Mouse (Mus musculus) liver, embryonic 14.5 days (tissue): ENCODE data around the gene Ift74. TPM values are rescaled to one million over a fixed set of nuclear protein-coding genes. Genes with fewer than 3 reads are reported as not detected.
"Not testable (repeated sequence)": the region's sequence is repeated elsewhere in the genome, so short reads cannot be mapped to it uniquely, and the experiment has no call there.

Experiments
- ATAC-seq: fragments of 200-750 bp; cut with Nextera tagmentation; 2 replicates; pipeline ENCODE4 v1.8.0; 2017; ENCODE audit warnings: moderate number of reproducible peaks, mild to moderate bottlenecking, moderate library complexity; ENCODE audit not compliant: insufficient read depth
- DNase-seq, 3 experiments: peaks; one replicate each; pipeline ENCODE4 v3.0.0-alpha.2; 2012 to 2013; ENCODE audit warnings: low read depth in 3 of 3, low spot score in 3 of 3
- H3K27ac ChIP-seq: fragments of 300-500 bp; sonication (generic); 2 replicates; pipeline ENCODE4 v1.5.1; 2014; ENCODE audit warnings: moderate library complexity, mild to moderate bottlenecking, control low read depth, inconsistent platforms
- H3K27me3 ChIP-seq: fragments of 300-500 bp; sonication (generic); 2 replicates; pipeline ENCODE4 v1.6.1; 2014; ENCODE audit warnings: mild to moderate bottlenecking, low read length, moderate library complexity; ENCODE audit not compliant: control insufficient read depth, insufficient read depth
- H3K36me3 ChIP-seq: fragments of 300-500 bp; sonication (generic); replicated peaks from 2 replicates; pipeline ENCODE4 v1.6.1; 2014; ENCODE audit warnings: low read depth; ENCODE audit not compliant: control insufficient read depth, insufficient read depth
- H3K4me1 ChIP-seq, 2 experiments: fragments of 200-500 bp in 1 of 2; fragments of 300-500 bp in 1 of 2; sonication (generic) in 1 of 2; replicated peaks; 2 replicates each; pipeline ENCODE4 v1.6.1; 2012 to 2014; ENCODE audit warnings: antibody characterized with exemption in 1 of 2, inconsistent platforms in 1 of 2, low read length in 1 of 2; ENCODE audit not compliant: control insufficient read depth in 2 of 2, insufficient read depth in 2 of 2
- H3K4me2 ChIP-seq: fragments of 300-500 bp; sonication (generic); 2 replicates; pipeline ENCODE4 v1.6.1; 2014; ENCODE audit warnings: low read depth, mild to moderate bottlenecking, control low read depth, moderate library complexity
- H3K4me3 ChIP-seq, 2 experiments: fragments of 200-500 bp in 1 of 2; fragments of 300-500 bp in 1 of 2; sonication (generic) in 1 of 2; 2 replicates each; pipeline ENCODE4 v1.5.1; 2012 to 2014; ENCODE audit warnings: low read depth in 2 of 2, low read length in 2 of 2, mild to moderate bottlenecking in 2 of 2, control low read depth in 1 of 2, inconsistent platforms in 1 of 2, moderate library complexity in 1 of 2; ENCODE audit not compliant: insufficient read depth in 1 of 2
- H3K9ac ChIP-seq: fragments of 300-500 bp; sonication (generic); replicated peaks from 2 replicates; pipeline ENCODE4 v1.6.1; 2014; ENCODE audit warnings: mild to moderate bottlenecking, control low read depth, moderate library complexity
- H3K9me3 ChIP-seq: fragments of 300-500 bp; sonication (generic); 2 replicates; pipeline ENCODE4 v1.6.1; 2016; ENCODE audit warnings: low read length, mixed read lengths; ENCODE audit not compliant: control insufficient read depth
- CTCF ChIP-seq: IDR thresholded peaks from 2 replicates; pipeline ENCODE4 v1.5.1; 2016; ENCODE audit warnings: antibody characterized with exemption, low read depth, control low read depth
- EP300 ChIP-seq: IDR thresholded peaks from 2 replicates; pipeline ENCODE4 v1.6.1; 2016; ENCODE audit warnings: antibody characterized with exemption, low read depth
- WGBS: fragments of 180-500 bp; shearing (Covaris S2); extraction: QIAGEN DNeasy Blood & Tissue Kit; methylation state at CpG from one replicate; pipeline ENCODE4 v1.1.7; 2014; ENCODE audit not compliant: insufficient replicate concordance; 5-methylcytosine and 5-hydroxymethylcytosine counted together
- polyA plus RNA-seq, 2 experiments: library from polyadenylated mRNA; depleted of rRNA in 1 of 2; stranded (reverse) in 1 of 2; unstranded in 1 of 2; fragments of >200 nt; fragmentation: Nextera tagmentation in 1 of 2; extraction: Ambion mirVana in 1 of 2; gene quantifications; 2 replicates each; pipeline versions ENCODE4 v1.2.1 to v1.2.3; 2012 to 2014

Gene Ift74
- polyA plus RNA-seq, 2 experiments, result 2.0 to 2.8 TPM

- H3K9me3 ChIP-seq, result no peaks in the 10 kb centered on the region
- H3K27ac ChIP-seq, result no peak overlapping the region
- no peaks in the 10 kb centered on the region for H3K36me3 ChIP-seq
- H3K9ac ChIP-seq, result no peak overlapping the region
- H3K4me1 ChIP-seq, result no peaks in the 10 kb centered on the region
- ATAC-seq (no peak), DNase-seq (peak in 1 of 3 experiments; percentile 11)
- no peak overlapping the region for H3K4me3 ChIP-seq
- TF ChIP-seq CTCF (peak; percentile 35; the same call in 1 of the 2 replicates), EP300 (no peak)
- no peaks in the 10 kb centered on the region for H3K27me3 ChIP-seq
- 26% methylated on average over 1 of the region's 1 CpGs for WGBS
- H3K4me2 ChIP-seq, result no peak overlapping the region
Observed at GRCm38 (mm10) chr4:94669718-94670117, 55.4 kb downstream of the Ift74 start.

GRCm38 (mm10) chr4:94680662-94681061 is 66.4 kb downstream of the Ift74 start:
- WGBS, result 66% methylated on average over 2 of the region's 2 CpGs
- H3K36me3 ChIP-seq, result no peaks in the 10 kb centered on the region
- no peak overlapping the region for H3K27ac ChIP-seq
- H3K9ac ChIP-seq, result no peak overlapping the region
- TF ChIP-seq CTCF (no peak), EP300 (no peak)
- H3K4me3 ChIP-seq, result no peak overlapping the region
- no peak overlapping the region for H3K4me2 ChIP-seq
- no peak for ATAC-seq
- no peaks in the 10 kb centered on the region for H3K27me3 ChIP-seq
- no peaks in the 10 kb centered on the region for H3K4me1 ChIP-seq
- no peaks in the 10 kb centered on the region for H3K9me3 ChIP-seq
- DNase-seq, result no peak

GRCm38 (mm10) chr4:94681181-94681580 is 66.9 kb downstream of the Ift74 start:
- ATAC-seq (no peak), DNase-seq (no peak)
- no peak overlapping the region for H3K4me3 ChIP-seq
- no peak for TF ChIP-seq EP300
- no peak for TF ChIP-seq CTCF
- no peaks in the 10 kb centered on the region for H3K36me3 ChIP-seq
- H3K4me1 ChIP-seq, result no peaks in the 10 kb centered on the region
- no peak overlapping the region for H3K9ac ChIP-seq
- H3K9me3 ChIP-seq, result no peaks in the 10 kb centered on the region
- no peaks in the 10 kb centered on the region for H3K27me3 ChIP-seq
- 70% methylated on average over 2 of the region's 2 CpGs for WGBS
- H3K27ac ChIP-seq, result no peak overlapping the region
- no peak overlapping the region for H3K4me2 ChIP-seq

- DNase-seq, result no peak
- H3K9ac ChIP-seq, result no peak overlapping the region
- no peaks in the 10 kb centered on the region for H3K4me1 ChIP-seq
- H3K9me3 ChIP-seq, result no peaks in the 10 kb centered on the region
- H3K27ac ChIP-seq, result no peak overlapping the region
- no peak for ATAC-seq
- TF ChIP-seq CTCF, result no peak
- no peaks in the 10 kb centered on the region for H3K27me3 ChIP-seq
- 3% methylated on average over 1 of the region's 1 CpGs for WGBS
- no peaks in the 10 kb centered on the region for H3K36me3 ChIP-seq
- no peak overlapping the region for H3K4me2 ChIP-seq
- H3K4me3 ChIP-seq, result no peak overlapping the region
Observed at GRCm38 (mm10) chr4:94682029-94682428, 67.7 kb downstream of the Ift74 start.

- no peak for TF ChIP-seq EP300
- TF ChIP-seq CTCF, result no peak
- ATAC-seq (no peak), DNase-seq (no peak)
- Histone ChIP-seq H3K4me3 (no peak overlapping the region), H3K36me3 (no peaks in the 10 kb centered on the region), H3K27ac (no peak overlapping the region), H3K9ac (no peak overlapping the region), H3K27me3 (no peaks in the 10 kb centered on the region), H3K4me1 (no peaks in the 10 kb centered on the region), H3K4me2 (no peak overlapping the region), H3K9me3 (no peaks in the 10 kb centered on the region)
- WGBS, result 41% methylated on average over 5 of the region's 5 CpGs
Observed at GRCm38 (mm10) chr4:94683305-94683704, 69.0 kb downstream of the Ift74 start.

- H3K27ac ChIP-seq, H3K36me3 ChIP-seq, ATAC-seq, H3K4me3 ChIP-seq, H3K27me3 ChIP-seq, H3K9me3 ChIP-seq, H3K9ac ChIP-seq, H3K4me2 ChIP-seq, DNase-seq, H3K4me1 ChIP-seq: not testable (repeated sequence)
- 46% methylated on average over 2 of the region's 2 CpGs for WGBS
Observed at GRCm38 (mm10) chr4:94689804-94690203, 75.5 kb downstream of the Ift74 start.
